Mouse (Mus musculus) stomach, embryonic 14.5 days (tissue): ENCODE measurements at regions not wholly inside any gene's neighbourhood (a gene's known extent, or its start where the extent isn't known, plus 50 kb on each side); places are given as distances from the start of the nearest gene placed in this dataset.

Source experiments
- ATAC-seq: fragments of 200-750 bp; cut with Nextera tagmentation; 2 replicates; pipeline ENCODE4 v1.8.0; 2017; ENCODE audit warnings: low read depth, moderate TSS enrichment; ENCODE audit not compliant: insufficient number of reproducible peaks, insufficient read depth, low FRiP score
- H3K27ac ChIP-seq: fragments of 300-500 bp; sonication (generic); 2 replicates; pipeline ENCODE4 v1.5.1; 2014; ENCODE audit warnings: mild to moderate bottlenecking, low read length, moderate library complexity, mixed read lengths
- H3K27me3 ChIP-seq: fragments of 300-500 bp; sonication (generic); 2 replicates; pipeline ENCODE4 v1.6.1; 2014; ENCODE audit warnings: low read length, control low read depth, mixed read lengths; ENCODE audit not compliant: control insufficient read depth, insufficient read depth
- H3K36me3 ChIP-seq: fragments of 300-500 bp; sonication (generic); 2 replicates; pipeline ENCODE4 v1.6.1; 2014; ENCODE audit warnings: mild to moderate bottlenecking, control low read depth, low read length, moderate library complexity, mixed read lengths; ENCODE audit not compliant: control insufficient read depth, insufficient read depth
- H3K4me1 ChIP-seq: fragments of 300-500 bp; sonication (generic); 2 replicates; pipeline ENCODE4 v1.6.1; 2014; ENCODE audit warnings: low read length, control low read depth, mixed read lengths; ENCODE audit not compliant: control insufficient read depth, insufficient read depth
- H3K4me2 ChIP-seq: fragments of 300-500 bp; sonication (generic); replicated peaks from 2 replicates; pipeline ENCODE4 v1.6.1; 2014; ENCODE audit warnings: low read depth, low read length, control low read depth
- H3K4me3 ChIP-seq: fragments of 300-500 bp; sonication (generic); 2 replicates; pipeline ENCODE4 v1.5.1; 2014; ENCODE audit warnings: low read depth, low read length, control low read depth
- H3K9ac ChIP-seq: fragments of 300-500 bp; sonication (generic); replicated peaks from 2 replicates; pipeline ENCODE4 v1.6.1; 2014; ENCODE audit warnings: low read depth, mild to moderate bottlenecking, control low read depth, low read length, moderate library complexity, mixed read lengths
- H3K9me3 ChIP-seq: fragments of 300-500 bp; sonication (generic); 2 replicates; pipeline ENCODE4 v1.6.1; 2016; ENCODE audit warnings: low read depth, low read length, control low read depth; ENCODE audit not compliant: control insufficient read depth
- WGBS: fragments of 180-500 bp; shearing (Covaris S2); extraction: QIAGEN DNeasy Blood & Tissue Kit; methylation state at CpG from one replicate; pipeline ENCODE4 v1.1.7; 2014; 5-methylcytosine and 5-hydroxymethylcytosine counted together

- ATAC-seq = 0 out of 2 replicates have a peak, but pooled peaks have one; percentile 25
- no peak overlapping the region for H3K4me2 ChIP-seq
- H3K36me3 ChIP-seq = no peaks in the 10 kb centered on the region
- H3K27ac ChIP-seq = no peak overlapping the region
- no peaks in the 10 kb centered on the region for H3K9me3 ChIP-seq
- no peak overlapping the region for H3K4me3 ChIP-seq
- WGBS = 42% methylated on average over 7 of the region's 7 CpGs
- H3K4me1 ChIP-seq = 0 out of 2 replicates have a peak, but pooled peaks cover 2% of the 10 kb centered on the region
- no peaks in the 10 kb centered on the region for H3K27me3 ChIP-seq
- no peak overlapping the region for H3K9ac ChIP-seq
These were observed 191.0 kb downstream of the Vgll3 start for GRCm38 (mm10) chr16:66005954-66006580.

- no peak overlapping the region for H3K4me3 ChIP-seq
- 11% methylated on average over 2 of the region's 2 CpGs for WGBS
- no peak overlapping the region for H3K4me2 ChIP-seq
- H3K9me3 ChIP-seq = no peaks in the 10 kb centered on the region
- H3K36me3 ChIP-seq = no peaks in the 10 kb centered on the region
- no peaks in the 10 kb centered on the region for H3K27me3 ChIP-seq
- no peak overlapping the region for H3K27ac ChIP-seq
- ATAC-seq = no peak
- no peaks in the 10 kb centered on the region for H3K4me1 ChIP-seq
- H3K9ac ChIP-seq = no peak overlapping the region
These were observed 198.6 kb downstream of the Vgll3 start for GRCm38 (mm10) chr16:66013608-66014007.

DNA sequence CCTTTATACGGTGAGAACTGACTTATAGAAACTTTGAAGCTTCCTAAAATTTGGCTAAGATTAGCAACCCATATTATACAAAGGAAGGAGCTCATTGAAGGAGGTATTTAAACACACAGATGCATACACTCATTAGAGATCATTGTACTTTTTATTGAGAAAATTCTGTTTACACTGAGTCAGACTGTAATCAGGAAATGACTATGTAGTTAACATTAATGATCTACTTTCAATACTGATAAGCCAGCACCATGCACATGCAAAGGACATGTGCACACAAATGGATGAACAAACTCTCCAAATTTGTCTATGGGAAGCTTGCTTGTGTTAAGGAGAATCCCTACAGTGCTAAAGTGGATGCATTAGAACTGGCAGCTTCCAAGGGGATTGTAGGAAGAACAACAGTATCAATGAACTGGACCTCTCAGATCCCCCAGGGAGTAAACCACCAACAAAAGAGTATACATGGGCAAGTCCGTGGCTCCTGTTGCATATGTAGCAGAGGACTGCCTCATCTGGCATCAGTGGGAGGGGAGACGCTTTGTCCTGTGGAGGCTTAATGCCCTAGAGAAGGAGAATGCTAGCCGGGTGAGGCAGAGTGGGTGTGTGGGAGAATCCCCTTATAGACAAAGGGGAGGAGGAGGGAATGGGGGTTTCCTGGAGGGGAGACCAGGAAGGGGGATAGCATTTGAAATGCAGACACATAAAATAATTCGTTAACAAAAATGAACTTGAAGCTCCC lies 200.0 kb downstream of the Vgll3 start:
- Histone ChIP-seq H3K27me3 (no peaks in the 10 kb centered on the region), H3K4me3 (no peak overlapping the region), H3K9me3 (no peaks in the 10 kb centered on the region), H3K4me1 (no peaks in the 10 kb centered on the region), H3K4me2 (no peak overlapping the region), H3K27ac (no peak overlapping the region), H3K9ac (no peak overlapping the region), H3K36me3 (no peaks in the 10 kb centered on the region)
- no peak for ATAC-seq
- 59% methylated on average over 5 of the region's 5 CpGs for WGBS

GRCm38 (mm10) chr16:66017040-66017439 lies 202.0 kb downstream of the Vgll3 start:
- Histone ChIP-seq H3K4me2 (no peak overlapping the region), H3K9me3 (no peaks in the 10 kb centered on the region), H3K27me3 (no peaks in the 10 kb centered on the region), H3K36me3 (no peaks in the 10 kb centered on the region), H3K9ac (no peak overlapping the region), H3K4me1 (no peaks in the 10 kb centered on the region), H3K4me3 (no peak overlapping the region), H3K27ac (no peak overlapping the region)
- no peak for ATAC-seq
- WGBS = 66% methylated on average over 2 of the region's 2 CpGs

- ATAC-seq = no peak
- WGBS = 55% methylated on average over 2 of the region's 2 CpGs
- no peaks in the 10 kb centered on the region for H3K27me3 ChIP-seq
These were observed 208.3 kb downstream of the Vgll3 start for GRCm38 (mm10) chr16:66023397-66023796.

More at GRCm38 (mm10) chr16:66023397-66023796, 208.3 kb downstream of the Vgll3 start:
- H3K36me3 ChIP-seq = no peaks in the 10 kb centered on the region
- H3K4me3 ChIP-seq = no peak overlapping the region
- no peaks in the 10 kb centered on the region for H3K9me3 ChIP-seq
- no peak overlapping the region for H3K4me2 ChIP-seq
- H3K27ac ChIP-seq = no peak overlapping the region
- no peaks in the 10 kb centered on the region for H3K4me1 ChIP-seq
- no peak overlapping the region for H3K9ac ChIP-seq
